Mouse (Mus musculus) megakaryocyte, embryonic 14.5 days (primary cell): Measurements from ENCODE around the gene Nudt4.

Source experiments
- FLI1 ChIP-seq: IDR thresholded peaks from 2 replicates; pipeline ENCODE4 v1.6.1; 2012; ENCODE audit warnings: low read length, inconsistent platforms, mixed read lengths
- GATA1 ChIP-seq: IDR thresholded peaks from 3 replicates; pipeline ENCODE4 v1.6.1; 2012; ENCODE audit warnings: mixed read lengths, low read length, inconsistent platforms, borderline replicate concordance

DNA sequence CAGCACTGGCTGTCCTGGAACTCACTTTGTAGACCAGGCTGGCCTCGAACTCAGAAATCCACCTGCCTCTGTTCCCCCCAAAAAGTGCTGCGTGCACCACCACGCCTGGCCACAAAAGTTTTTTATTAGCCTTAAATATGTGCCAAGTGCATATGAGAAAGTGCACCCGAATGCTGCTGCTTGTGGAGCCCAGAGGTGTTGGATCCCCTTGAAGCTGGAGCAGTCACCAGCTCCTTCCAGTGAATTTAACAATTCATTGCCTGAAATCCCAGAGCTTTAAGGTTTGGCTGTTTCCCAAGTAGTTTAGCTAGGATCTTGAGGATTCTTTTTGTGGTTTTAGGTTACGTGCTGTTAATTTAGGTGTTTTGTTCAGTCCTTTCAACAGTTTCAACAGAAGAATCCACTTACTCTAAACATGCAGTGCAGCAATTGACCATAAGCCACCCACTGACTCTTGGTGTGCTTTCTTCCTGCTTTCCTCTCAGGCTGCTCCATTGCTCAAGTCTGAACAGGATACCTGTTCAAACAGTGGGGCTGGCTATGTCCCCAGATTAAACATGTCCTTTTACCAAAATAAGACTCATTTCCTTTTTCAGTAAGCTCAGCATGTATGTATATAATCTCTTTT is 37.3 kb downstream of the Nudt4 start:
- TF ChIP-seq GATA1 (no peak), FLI1 (no peak)
